Mouse (Mus musculus): ENCODE data around the gene Nme3. TPM values are rescaled to one million over a fixed set of nuclear protein-coding genes. Genes with fewer than 3 reads are reported as not detected.

Nme3 gene
- polyA plus RNA-seq (2012; rRNA removed): 47.2 and 54.4 TPM in 2 replicates

GRCm38 (mm10) chr17:24896241-24896992 is at the start of gene Nme3:
Nme3 (plus strand) TSS chr17:24896500.

GRCm38 (mm10) chr17:24850065-24850772 is 46.1 kb upstream of the Nme3 start, which contains the start of gene Fahd1:
Fahd1 (minus strand) TSS chr17:24850364.

GRCm38 (mm10) chr17:24865776-24866175 is 30.5 kb upstream of the Nme3 start, which contains the start of gene Igfals:
Igfals (plus strand) TSS chr17:24865997.

GRCm38 (mm10) chr17:24886134-24886931 is 10.0 kb upstream of the Nme3 start, which contains the start of the genes Nubp2 and Spsb3:
Nubp2 (minus strand) TSS chr17:24886349.
Spsb3 (plus strand) TSS chr17:24886643.

GRCm38 (mm10) chr17:24894995-24895547 is 1.2 kb upstream of the Nme3 start, which contains the start of the genes Eme2 and Mrps34:
Eme2 (minus strand) TSS chr17:24895087.
Mrps34 (plus strand) TSS chr17:24895116.

GRCm38 (mm10) chr17:24936259-24937237 is 40.2 kb downstream of the Nme3 start, which contains the start of gene Mapk8ip3:
Mapk8ip3 (minus strand) TSS chr17:24936977.

Other genes with a start within 250 kb of the Nme3 start
- 5.4 and 5.8 TPM in 2 replicates for gene Slc9a3r2, start 246.2 kb upstream of the Nme3 start, polyA plus RNA-seq (2012; rRNA removed)
- 0.18 and 0.27 TPM in 2 replicates for gene Npw, start 238.0 kb upstream of the Nme3 start, polyA plus RNA-seq (2012; rRNA removed)
- gene Zfp598, start 226.8 kb upstream of the Nme3 start, polyA plus RNA-seq (2012; rRNA removed): 20.9 and 23.8 TPM in 2 replicates
- gene Syngr3, start 206.5 kb upstream of the Nme3 start, polyA plus RNA-seq (2012; rRNA removed): 0.05 and 0.06 TPM in 2 replicates
- gene Gfer, start 200.3 kb upstream of the Nme3 start, polyA plus RNA-seq (2012; rRNA removed): 18.1 and 19.5 TPM in 2 replicates
- 0.66 and 0.81 TPM in 2 replicates for gene Noxo1, start 200.3 kb upstream of the Nme3 start, polyA plus RNA-seq (2012; rRNA removed)
- 24.4 and 29.3 TPM in 2 replicates for gene Tbl3, start 188.8 kb upstream of the Nme3 start, polyA plus RNA-seq (2012; rRNA removed)
- 0.32 and 0.33 TPM in 2 replicates for gene Rnf151, start 178.4 kb upstream of the Nme3 start, polyA plus RNA-seq (2012; rRNA removed)
- 2,079 and 2,282 TPM in 2 replicates for gene Rps2, start 178.4 kb upstream of the Nme3 start, polyA plus RNA-seq (2012; rRNA removed)
- gene Ndufb10, start 172.0 kb upstream of the Nme3 start, polyA plus RNA-seq (2012; rRNA removed): 166 and 170 TPM in 2 replicates
- gene Rpl3l, start 168.7 kb upstream of the Nme3 start, polyA plus RNA-seq (2012; rRNA removed): not detected in 2 replicates
- 20.9 and 25.8 TPM in 2 replicates for gene Msrb1, start 159.9 kb upstream of the Nme3 start, polyA plus RNA-seq (2012; rRNA removed)
- gene Hs3st6, start 143.5 kb upstream of the Nme3 start, polyA plus RNA-seq (2012; rRNA removed): not detected in 2 replicates
- gene Meiob, start 92.2 kb upstream of the Nme3 start, polyA plus RNA-seq (2012; rRNA removed): 0.71 and 0.81 TPM in 2 replicates
- 56.3 and 67.1 TPM in 2 replicates for gene Hagh, start 56.4 kb upstream of the Nme3 start, polyA plus RNA-seq (2012; rRNA removed)
- 21.3 and 22.2 TPM in 2 replicates for gene Fahd1, start 46.1 kb upstream of the Nme3 start, polyA plus RNA-seq (2012; rRNA removed)
- gene Igfals, start 30.5 kb upstream of the Nme3 start, polyA plus RNA-seq (2012; rRNA removed): 3.2 and 3.9 TPM in 2 replicates
- 23.3 and 35.0 TPM in 2 replicates for gene Nubp2, start 10.2 kb upstream of the Nme3 start, polyA plus RNA-seq (2012; rRNA removed)
- 22.9 and 27.5 TPM in 2 replicates for gene Spsb3, start 9.9 kb upstream of the Nme3 start, polyA plus RNA-seq (2012; rRNA removed)
- 7.7 and 8.7 TPM in 2 replicates for gene Eme2, start 1.4 kb upstream of the Nme3 start, polyA plus RNA-seq (2012; rRNA removed)
- 44.0 and 47.7 TPM in 2 replicates for gene Mrps34, start 1.4 kb upstream of the Nme3 start, polyA plus RNA-seq (2012; rRNA removed)
- 29.7 and 32.2 TPM in 2 replicates for gene Mapk8ip3, start 40.5 kb downstream of the Nme3 start, polyA plus RNA-seq (2012; rRNA removed)
- 23.3 and 28.1 TPM in 2 replicates for gene Jpt2, start 64.2 kb downstream of the Nme3 start, polyA plus RNA-seq (2012; rRNA removed)
- 7.1 and 8.3 TPM in 2 replicates for gene Cramp1l, start 119.3 kb downstream of the Nme3 start, polyA plus RNA-seq (2012; rRNA removed)
- gene Ift140, start 119.6 kb downstream of the Nme3 start, polyA plus RNA-seq (2012; rRNA removed): 54.0 and 61.2 TPM in 2 replicates
- 2.4 and 3.1 TPM in 2 replicates for gene Tmem204, start 187.1 kb downstream of the Nme3 start, polyA plus RNA-seq (2012; rRNA removed)
- 7.4 and 8.8 TPM in 2 replicates for gene Telo2, start 219.5 kb downstream of the Nme3 start, polyA plus RNA-seq (2012; rRNA removed)
- gene Ptx4, start 224.3 kb downstream of the Nme3 start, polyA plus RNA-seq (2012; rRNA removed): 0.02 TPM in 1 of 2 replicates, not detected in the other
- gene Clcn7, start 236.9 kb downstream of the Nme3 start, polyA plus RNA-seq (2012; rRNA removed): 6.7 and 8.2 TPM in 2 replicates

Data from liver, embryonic 14 days (tissue).